In the genomic region with DNA sequence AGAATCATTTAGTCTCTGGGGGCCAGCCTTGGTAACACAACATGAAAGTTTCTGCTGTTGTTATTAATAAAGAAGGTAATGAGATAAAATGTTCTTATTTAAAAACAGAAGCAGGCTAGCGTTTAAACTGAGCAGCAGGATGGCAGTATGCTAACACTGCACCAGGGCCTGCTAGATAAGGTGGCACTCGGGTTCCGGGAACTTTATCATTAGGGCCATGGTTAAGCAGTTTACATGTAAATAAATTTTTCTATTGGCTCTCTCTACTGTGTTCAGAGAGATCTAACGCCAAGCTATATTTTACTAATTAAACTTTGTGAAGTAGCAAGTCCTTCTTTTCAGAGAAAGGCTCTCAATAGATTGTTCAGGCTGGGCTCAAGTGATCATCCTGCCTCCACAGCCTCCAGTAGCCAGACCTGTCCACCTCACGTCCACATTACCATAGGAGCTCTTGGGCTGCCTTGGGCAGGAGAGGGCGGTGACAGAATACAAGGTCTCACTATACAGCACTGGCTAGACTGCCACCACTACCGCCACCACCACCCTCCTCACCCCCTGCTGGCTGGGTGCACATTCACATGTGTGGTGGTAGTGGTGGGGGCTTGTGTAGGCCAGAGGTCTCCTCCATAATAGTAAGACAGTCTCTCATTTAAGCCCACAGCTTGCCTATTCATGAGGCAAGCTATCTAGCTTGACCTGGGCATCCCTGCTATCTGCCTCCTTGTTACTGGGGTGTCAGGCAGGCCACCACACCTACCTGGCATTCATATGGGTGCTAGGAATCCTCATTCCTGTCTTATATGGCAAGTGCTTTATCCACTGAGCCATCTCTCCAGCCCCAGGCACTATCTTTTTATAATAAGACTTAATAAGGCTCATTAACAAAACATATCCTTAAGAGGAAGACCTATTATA, we compare ENCODE assay signal across 9 mouse cellular contexts. TPM values are rescaled to one million over a fixed set of nuclear protein-coding genes. Genes with fewer than 3 reads are reported as not detected.
DNase-seq lines count a peak whose midpoint lies in the region; ATAC-seq and TF ChIP-seq lines count a peak whose summit lies in the region.
"Had no signal": no experiment of that assay in that cellular context is flagged by ENCODE, and none has a peak within 500 bp of the region (broad histone marks: within the 10 kb centered on the region; RNA-seq: fewer than 3 reads in every experiment).

No protein-coding gene starts in this region.

- H3K9me3 ChIP-seq in erythroblast, embryonic 14.5 days (ENCODE audit: control insufficient read depth, low read length), result no peaks in the 10 kb centered on the region
- no peaks in the 10 kb centered on the region for H3K9me3 ChIP-seq in liver, embryonic 11.5 days (ENCODE audit: control insufficient read depth, low read length)
- no peaks in the 10 kb centered on the region for H3K9me3 ChIP-seq in forebrain, embryonic 10.5 days

- peaks cover 78% of the 10 kb centered on the region for H3K36me3 ChIP-seq in erythroblast, embryonic 14.5 days (ENCODE audit: control insufficient read depth)
- H3K36me3 ChIP-seq in liver, embryonic 11.5 days (ENCODE audit: control insufficient read depth, insufficient read depth, low read length), result no peaks in the 10 kb centered on the region
- no peaks in the 10 kb centered on the region for H3K36me3 ChIP-seq in forebrain, embryonic 10.5 days (replicated peaks)

- no peak for TF ChIP-seq CTCF in left cerebral cortex, adult 2 months (IDR thresholded peaks at IDR 0.05)

- H3K27me3 ChIP-seq in erythroblast, embryonic 14.5 days (ENCODE audit: control insufficient read depth), result no peaks in the 10 kb centered on the region
- H3K27me3 ChIP-seq in liver, embryonic 11.5 days (replicated peaks; ENCODE audit: control insufficient read depth, insufficient read depth, low read length), result no peaks in the 10 kb centered on the region
- no peaks in the 10 kb centered on the region for H3K27me3 ChIP-seq in forebrain, embryonic 10.5 days (ENCODE audit: poor library complexity, severe bottlenecking)

- H3K4me3 ChIP-seq in left cerebral cortex, adult 2 months, result no peak overlapping the region
- H3K4me3 ChIP-seq in erythroblast, embryonic 14.5 days (replicated peaks), result peak overlapping the region; percentile 62
- H3K4me3 ChIP-seq in liver, embryonic 11.5 days (ENCODE audit: low read depth, low read length), result peak overlapping the region; percentile 31
- H3K4me3 ChIP-seq in forebrain, embryonic 10.5 days, result no peak overlapping the region

- 40% methylated on average over 7 of the region's 7 CpGs for WGBS in liver, embryonic 11.5 days
- WGBS in forebrain, embryonic 10.5 days, result 79% methylated on average over 7 of the region's 7 CpGs

- H3K9ac ChIP-seq in liver, embryonic 11.5 days (ENCODE audit: low read depth, low read length), result peak overlapping the region; percentile 52

- peaks cover 92% of the 10 kb centered on the region for H3K4me1 ChIP-seq in erythroblast, embryonic 14.5 days (ENCODE audit: control insufficient read depth)
- peaks cover 58% of the 10 kb centered on the region for H3K4me1 ChIP-seq in liver, embryonic 11.5 days (replicated peaks; ENCODE audit: control insufficient read depth, insufficient read depth, low read length)
- H3K4me1 ChIP-seq in forebrain, embryonic 10.5 days, result peaks cover 11% of the 10 kb centered on the region

- peak overlapping the region; percentile 63 for H3K4me2 ChIP-seq in liver, embryonic 11.5 days

- no peak for DNase-seq in left cerebral cortex, adult 2 months (ENCODE audit: extremely low spot score in 1 of 2, low spot score in 2 of 2)
- no peak for DNase-seq in left cerebral cortex, adult 8-10 months (ENCODE audit: low spot score in 2 of 2)
- no peak for DNase-seq in liver, embryonic 11.5 days (ENCODE audit: low spot score)
- DNase-seq in spleen, postnatal 36 days (ENCODE audit: low spot score in 2 of 2), result peak; percentile 34 to 70
- no peak for DNase-seq in forebrain, embryonic 10.5 days (ENCODE audit: extremely low spot score, low spot score)
- DNase-seq in adrenal gland, adult 18-20 months (ENCODE audit: low spot score in 2 of 2), result no peak
- DNase-seq: kidney, postnatal 10 days; thymus, postnatal 14 days had no signal

- H3K27ac ChIP-seq in left cerebral cortex, adult 2 months, result peak overlapping the region; percentile 53
- peak overlapping the region; percentile 91 for H3K27ac ChIP-seq in liver, embryonic 11.5 days (ENCODE audit: low read depth, low read length)
- H3K27ac ChIP-seq in forebrain, embryonic 10.5 days, result no peak overlapping the region

- peak; percentile 88 for ATAC-seq in liver, embryonic 11.5 days (replicated peaks; ENCODE audit: low FRiP score)

- intact Hi-C loops in left cerebral cortex, adult 2 months (cut with DNase I), result no loop called here

RNA-seq across cellular contexts. Expression of a gene that starts 20.9 kb away (rescaled TPM):
- 10 to 100 TPM; 56.1 to 56.6 TPM for total RNA-seq in left cerebral cortex, adult 2 months (2021)
- total RNA-seq in left cerebral cortex, adult 8-10 months (2022), result 10 to 100 TPM; 51.4 to 61.2 (median 57.9) TPM
- 21.3 and 22.9 TPM in 2 replicates for polyA plus RNA-seq in erythroblast, embryonic 14.5 days (2012)
- polyA plus RNA-seq in liver, embryonic 11.5 days (2014; fragmentation: Nextera tagmentation; extraction: Ambion mirVana), result 164 and 171 TPM in 2 replicates
- polyA plus RNA-seq in forebrain, embryonic 10.5 days (2016; fragmentation: Nextera tagmentation; extraction: Ambion mirVana), result 57.7 and 59.9 TPM in 2 replicates
- 10 to 100 TPM; 19.7 to 23.3 TPM for total RNA-seq in adrenal gland, adult 18-20 months (2021)

RNA-seq across cellular contexts. Expression of a gene that starts 21.0 kb away (rescaled TPM):
- total RNA-seq in left cerebral cortex, adult 2 months (2021), result under 1 TPM; 0.16 to 0.27 TPM
- total RNA-seq in left cerebral cortex, adult 8-10 months (2022), result under 1 TPM; 0.17 to 0.91 (median 0.44) TPM
- 0.02 TPM in 1 of 2 replicates, not detected in the other for polyA plus RNA-seq in erythroblast, embryonic 14.5 days (2012)
- polyA plus RNA-seq in liver, embryonic 11.5 days (2014; fragmentation: Nextera tagmentation; extraction: Ambion mirVana), result 0.18 and 0.57 TPM in 2 replicates
- 0.33 and 0.36 TPM in 2 replicates for polyA plus RNA-seq in forebrain, embryonic 10.5 days (2016; fragmentation: Nextera tagmentation; extraction: Ambion mirVana)
- under 1 TPM; 0.32 to 0.33 TPM for total RNA-seq in adrenal gland, adult 18-20 months (2021)

Comparison
In these comparisons a context has a peak if more than half of its experiments do, and no peak if none do; other contexts are left out.
1. DNase-seq: peak in spleen, postnatal 36 days (2 of 2); none in left cerebral cortex, adult 2 months (0 of 2), left cerebral cortex, adult 8-10 months (0 of 2), liver, embryonic 11.5 days (single experiment), forebrain, embryonic 10.5 days (single experiment) and adrenal gland, adult 18-20 months (0 of 2).
2. H3K4me3 ChIP-seq: peak in erythroblast, embryonic 14.5 days (single experiment) and liver, embryonic 11.5 days (single experiment); none in left cerebral cortex, adult 2 months (single experiment) and forebrain, embryonic 10.5 days (single experiment).